Mouse (Mus musculus) myocyte (in vitro differentiated cells): ENCODE measurements around the gene Pcbp4. TPM values are rescaled to one million over a fixed set of nuclear protein-coding genes. Genes with fewer than 3 reads are reported as not detected.
A peak's percentile ranks its signal among the peaks of the same experiment; 100 is the strongest.

Experiments
- H3K27me3 ChIP-seq: one replicate; pipeline ENCODE4 v1.6.1; 2011; ENCODE audit not compliant: control insufficient read depth, insufficient read depth, insufficient read length
- H3K36me3 ChIP-seq: one replicate; pipeline ENCODE4 v1.6.1; 2011; ENCODE audit not compliant: control insufficient read depth, insufficient read depth
- H3K4me2 ChIP-seq: one replicate; pipeline ENCODE4 v1.6.1; 2011; ENCODE audit warnings: low read depth, control low read depth
- H3K4me3 ChIP-seq: one replicate; pipeline ENCODE4 v1.5.1; 2011; ENCODE audit warnings: mild to moderate bottlenecking, control low read depth, moderate library complexity
- H3K79me2 ChIP-seq: one replicate; pipeline ENCODE4 v1.6.1; 2011; ENCODE audit not compliant: control insufficient read depth, insufficient read depth
- H3ac ChIP-seq: one replicate; pipeline ENCODE4 v1.6.1; 2011; ENCODE audit not compliant: control insufficient read depth, insufficient read length
- CEBPB ChIP-seq: IDR thresholded peaks from 2 replicates; pipeline ENCODE4 v1.6.1; 2011; ENCODE audit warnings: mild to moderate bottlenecking, moderate library complexity; ENCODE audit not compliant: poor library complexity, insufficient read depth, severe bottlenecking
- E2F4 ChIP-seq: IDR thresholded peaks from one replicate; pipeline ENCODE4 v1.6.1; 2011; ENCODE audit warnings: mild to moderate bottlenecking, control low read depth, moderate library complexity; ENCODE audit not compliant: insufficient read depth
- MAX ChIP-seq: IDR thresholded peaks from one replicate; pipeline ENCODE4 v1.6.1; 2011; ENCODE audit warnings: low read depth, mild to moderate bottlenecking, control low read depth
- MYOD1 ChIP-seq, 3 experiments: IDR thresholded peaks; one replicate each; pipeline ENCODE4 v1.6.1; 2011; ENCODE audit warnings: control low read depth in 2 of 3, low read depth in 2 of 3, mild to moderate bottlenecking in 2 of 3, moderate library complexity in 1 of 3; ENCODE audit not compliant: insufficient read length in 2 of 3, control insufficient read depth in 1 of 3
- MYOG ChIP-seq, 3 experiments: IDR thresholded peaks; one replicate each; pipeline ENCODE4 v1.6.1; 2011; ENCODE audit warnings: control low read depth in 2 of 3, low read depth in 2 of 3, mild to moderate bottlenecking in 2 of 3; ENCODE audit not compliant: insufficient read length in 2 of 3, control insufficient read depth in 1 of 3, insufficient read depth in 1 of 3
- POLR2A ChIP-seq: IDR thresholded peaks from one replicate; pipeline ENCODE4 v1.6.1; 2011; ENCODE audit warnings: low read depth, mild to moderate bottlenecking, control low read depth, moderate library complexity; ENCODE audit not compliant: insufficient read length
- POLR2AphosphoS2 ChIP-seq: IDR thresholded peaks from one replicate; pipeline ENCODE4 v1.6.1; 2011; ENCODE audit warnings: low read depth, control low read depth; ENCODE audit not compliant: insufficient read length
- REST ChIP-seq: IDR thresholded peaks from one replicate; pipeline ENCODE4 v1.6.1; 2011; ENCODE audit warnings: mild to moderate bottlenecking, control low read depth, moderate library complexity; ENCODE audit not compliant: insufficient read depth, insufficient read length
- SRF ChIP-seq: IDR thresholded peaks from one replicate; pipeline ENCODE4 v1.6.1; 2011; ENCODE audit warnings: low read depth; ENCODE audit not compliant: control insufficient read depth, insufficient read length
- TCF12 ChIP-seq: IDR thresholded peaks from one replicate; pipeline ENCODE4 v1.6.1; 2011; ENCODE audit warnings: mild to moderate bottlenecking, control low read depth; ENCODE audit not compliant: poor library complexity, insufficient read depth, severe bottlenecking
- TCF3 ChIP-seq: IDR thresholded peaks from one replicate; pipeline ENCODE4 v1.6.1; 2011; ENCODE audit warnings: low read depth, control low read depth; ENCODE audit not compliant: insufficient read length
- USF1 ChIP-seq: IDR thresholded peaks from one replicate; pipeline ENCODE4 v1.6.1; 2011; ENCODE audit warnings: low read depth, mild to moderate bottlenecking, control low read depth, moderate library complexity
- polyA plus RNA-seq: library from polyadenylated mRNA; unstranded; fragments of >200 nt; fragmentation: generic; extraction: Trizol; gene quantifications from one replicate; pipeline ENCODE4 v1.2.1, GENCODE M21; 2012; ENCODE audit warnings: missing spikeins

Gene Pcbp4
- polyA plus RNA-seq, 1 experiment = 274 TPM

DNA sequence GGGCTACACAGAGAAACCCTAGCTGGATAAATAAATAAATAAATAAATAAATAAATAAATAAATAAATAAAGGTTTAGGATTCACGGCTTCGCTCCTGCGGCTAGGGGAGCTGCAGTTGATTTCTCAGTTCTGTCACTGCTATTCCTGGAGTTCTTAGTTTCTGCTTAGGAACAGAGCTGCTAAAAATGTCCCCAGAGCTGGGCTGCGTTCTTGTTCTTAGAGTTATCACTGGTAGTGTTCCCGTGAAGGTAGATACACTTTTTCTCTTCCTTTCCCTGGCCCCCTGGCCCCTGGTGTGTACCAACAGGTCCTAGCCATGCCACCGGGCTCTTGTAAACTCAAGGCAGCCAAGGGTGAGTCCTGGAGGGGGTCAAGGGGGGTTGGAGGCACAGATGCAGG lies 36.3 kb upstream of the Pcbp4 start:
- Histone ChIP-seq H3K4me3 (no peak overlapping the region), H3K79me2 (no peaks in the 10 kb centered on the region), H3K4me2 (no peak overlapping the region), H3ac (no peak overlapping the region), H3K27me3 (no peaks in the 10 kb centered on the region), H3K36me3 (no peaks in the 10 kb centered on the region)
- TF ChIP-seq SRF = no peak
- TF ChIP-seq POLR2A = no peak
- TF ChIP-seq REST = no peak
- TF ChIP-seq USF1 = no peak
- TF ChIP-seq MYOD1 (IDR thresholded peaks at IDR 0.05; ENCODE audit: control insufficient read depth in 1 of 3, insufficient read length in 2 of 3, low read depth in 2 of 3) = no peak
- TF ChIP-seq MAX = no peak

DNA sequence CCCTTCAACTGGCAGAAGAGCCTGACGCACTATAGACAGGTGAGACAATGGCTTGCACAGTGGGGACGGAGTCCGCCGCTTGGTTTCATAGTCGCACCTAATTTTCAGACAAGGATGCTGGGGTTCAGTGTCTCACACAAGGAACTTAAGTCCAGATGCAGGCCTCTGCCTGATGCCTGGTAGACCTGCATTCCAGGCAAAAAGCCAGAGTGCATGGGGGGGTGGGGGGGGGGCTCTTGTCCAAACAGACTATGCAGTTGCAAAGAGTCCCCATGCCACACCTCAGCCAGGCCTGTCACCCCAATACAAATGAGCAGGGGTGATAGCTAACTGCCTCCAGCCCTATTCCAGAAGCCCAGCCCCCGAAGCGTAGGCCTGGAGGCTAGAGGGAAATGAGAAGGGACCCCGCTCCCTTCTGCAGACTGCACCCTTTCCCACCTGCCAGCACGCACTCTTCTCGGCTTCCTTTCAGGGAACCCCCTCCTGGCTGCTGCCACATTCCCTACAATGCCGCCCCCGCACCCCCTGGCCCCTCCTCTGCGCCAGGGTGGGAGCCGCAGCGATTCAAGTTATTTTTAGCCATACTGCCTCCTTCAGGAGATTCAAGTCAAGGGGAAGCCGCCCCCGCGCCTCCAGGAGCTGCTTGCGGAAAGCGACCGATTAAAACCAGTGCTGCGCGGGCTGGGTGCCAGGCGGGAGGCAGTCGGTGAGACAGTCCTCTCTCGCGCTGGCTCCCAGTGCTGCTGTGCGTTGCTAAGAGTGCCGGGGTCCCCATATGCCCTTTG lies 35.1 kb upstream of the Pcbp4 start:
- H3K79me2 ChIP-seq = no peaks in the 10 kb centered on the region
- H3K27me3 ChIP-seq = no peaks in the 10 kb centered on the region
- H3K4me2 ChIP-seq = peak overlapping the region; percentile 58
- H3K4me3 ChIP-seq = no peak overlapping the region
- TF ChIP-seq POLR2A (no peak), MYOD1 (IDR thresholded peaks at IDR 0.05; ENCODE audit: control insufficient read depth in 1 of 3, insufficient read length in 2 of 3, low read depth in 2 of 3) (peak in 2 of 3 experiments; percentile 25 to 73), TCF3 (no peak), E2F4 (no peak), MAX (no peak), MYOG (IDR thresholded peaks at IDR 0.05; ENCODE audit: control insufficient read depth in 1 of 3, insufficient read depth in 1 of 3, insufficient read length in 2 of 3, low read depth in 2 of 3) (peak in 1 of 3 experiments; percentile 18)
- no peaks in the 10 kb centered on the region for H3K36me3 ChIP-seq
- H3ac ChIP-seq = no peak overlapping the region

DNA sequence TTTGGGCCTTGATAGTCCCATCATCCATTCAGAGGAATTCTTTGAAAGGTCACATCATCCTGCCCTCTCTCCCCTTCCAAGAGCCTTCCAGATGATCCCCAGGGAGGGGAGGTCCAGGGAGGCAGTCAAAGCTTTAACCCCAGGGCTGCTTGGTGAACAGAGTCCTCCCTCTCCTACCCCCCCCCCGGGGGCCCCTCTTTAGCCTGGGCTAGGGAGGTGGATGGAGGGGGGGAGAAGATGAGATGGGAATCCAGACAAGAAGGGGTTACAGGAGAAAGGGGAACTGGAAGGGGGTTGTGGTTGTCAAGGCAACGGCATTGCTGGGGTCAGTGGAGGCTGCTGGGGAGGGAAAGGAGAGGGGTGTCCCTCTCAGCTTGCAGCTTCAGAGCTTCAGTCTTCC lies 32.5 kb upstream of the Pcbp4 start:
- Histone ChIP-seq H3K36me3 (no peaks in the 10 kb centered on the region), H3K4me2 (no peak overlapping the region), H3K4me3 (no peak overlapping the region), H3K79me2 (no peaks in the 10 kb centered on the region), H3K27me3 (no peaks in the 10 kb centered on the region), H3ac (no peak overlapping the region)
- TF ChIP-seq E2F4 = no peak
- TF ChIP-seq CEBPB = no peak
- no peak for TF ChIP-seq MYOD1 (IDR thresholded peaks at IDR 0.05; ENCODE audit: control insufficient read depth in 1 of 3, insufficient read length in 2 of 3, low read depth in 2 of 3)
- no peak for TF ChIP-seq MYOG (IDR thresholded peaks at IDR 0.05; ENCODE audit: control insufficient read depth in 1 of 3, insufficient read depth in 1 of 3, insufficient read length in 2 of 3, low read depth in 2 of 3)
- no peak for TF ChIP-seq POLR2A
- TF ChIP-seq REST = no peak
- no peak for TF ChIP-seq MAX
- TF ChIP-seq TCF3 = no peak
- TF ChIP-seq TCF12 = no peak
- TF ChIP-seq POLR2AphosphoS2 = no peak
- TF ChIP-seq USF1 = no peak
- no peak for TF ChIP-seq SRF

DNA sequence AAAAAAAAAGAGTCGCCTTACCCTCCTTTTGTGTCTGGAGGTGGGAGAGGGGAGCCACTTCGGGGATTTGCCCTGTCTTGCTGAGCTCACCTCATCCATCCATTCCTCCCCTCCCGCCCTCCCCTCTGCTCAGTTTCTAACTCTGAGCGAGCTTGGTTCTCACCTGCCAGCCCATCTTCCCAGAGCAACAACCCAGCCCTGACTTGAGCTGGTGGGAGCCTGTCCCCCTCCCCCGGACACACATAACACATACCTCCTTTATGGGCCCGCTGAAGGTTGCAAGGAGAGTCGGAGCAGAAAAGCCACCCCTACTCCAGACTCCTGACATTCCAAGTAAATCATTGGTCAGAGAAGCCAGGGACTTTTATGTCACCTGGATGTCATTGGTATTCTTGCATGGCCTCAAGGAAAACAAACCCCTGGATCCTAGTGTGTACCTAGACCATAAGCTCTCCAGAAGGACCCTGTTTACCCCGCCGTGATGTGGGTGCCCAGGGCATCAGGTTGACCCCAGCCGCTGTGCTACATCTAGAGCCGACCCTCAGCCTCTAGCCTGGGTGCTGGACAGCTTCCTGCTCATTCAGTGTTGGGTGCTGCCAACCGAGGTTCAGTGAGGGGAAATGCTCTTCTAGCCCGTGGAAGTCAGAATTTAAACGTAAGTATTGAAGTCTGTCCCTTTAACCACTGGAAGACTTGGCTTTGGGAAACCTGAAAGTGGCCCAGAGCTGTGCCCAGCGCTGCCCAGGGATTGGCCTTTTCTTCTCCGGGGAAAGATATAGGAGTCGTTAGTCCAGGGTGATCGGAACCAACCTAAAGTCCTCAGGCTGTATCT lies 31.8 kb upstream of the Pcbp4 start:
- Histone ChIP-seq H3K36me3 (no peaks in the 10 kb centered on the region), H3K79me2 (no peaks in the 10 kb centered on the region), H3K4me2 (no peak overlapping the region), H3K4me3 (no peak overlapping the region), H3K27me3 (no peaks in the 10 kb centered on the region), H3ac (no peak overlapping the region)
- TF ChIP-seq USF1 = no peak
- TF ChIP-seq MYOD1 (IDR thresholded peaks at IDR 0.05; ENCODE audit: control insufficient read depth in 1 of 3, insufficient read length in 2 of 3, low read depth in 2 of 3) = no peak
- TF ChIP-seq MYOG (IDR thresholded peaks at IDR 0.05; ENCODE audit: control insufficient read depth in 1 of 3, insufficient read depth in 1 of 3, insufficient read length in 2 of 3, low read depth in 2 of 3) = no peak
- TF ChIP-seq REST = no peak

DNA sequence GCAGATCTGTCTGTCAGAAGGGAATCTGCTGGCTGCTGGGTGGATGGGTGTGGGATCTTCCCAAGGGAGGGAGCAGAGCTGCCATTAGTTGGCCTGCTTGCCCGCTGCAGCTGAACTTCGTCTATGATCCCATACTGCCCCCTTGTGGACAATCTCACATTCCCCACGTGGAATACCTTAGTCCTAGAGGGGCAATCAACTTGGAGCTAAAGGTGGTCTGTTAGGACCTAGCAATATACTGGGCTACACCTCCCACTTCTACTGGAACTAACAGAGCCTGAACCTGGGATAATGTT lies 31.3 kb upstream of the Pcbp4 start:
- Histone ChIP-seq H3K4me3 (no peak overlapping the region), H3K36me3 (no peaks in the 10 kb centered on the region), H3K4me2 (no peak overlapping the region), H3K27me3 (no peaks in the 10 kb centered on the region), H3K79me2 (no peaks in the 10 kb centered on the region), H3ac (no peak overlapping the region)
- no peak for TF ChIP-seq CEBPB
- no peak for TF ChIP-seq TCF12
- no peak for TF ChIP-seq E2F4
- no peak for TF ChIP-seq TCF3
- TF ChIP-seq POLR2AphosphoS2 = no peak
- no peak for TF ChIP-seq MAX
- TF ChIP-seq REST = no peak
- no peak for TF ChIP-seq MYOG (IDR thresholded peaks at IDR 0.05; ENCODE audit: control insufficient read depth in 1 of 3, insufficient read depth in 1 of 3, insufficient read length in 2 of 3, low read depth in 2 of 3)
- TF ChIP-seq USF1 = no peak
- TF ChIP-seq POLR2A = no peak
- TF ChIP-seq SRF = no peak
- no peak for TF ChIP-seq MYOD1 (IDR thresholded peaks at IDR 0.05; ENCODE audit: control insufficient read depth in 1 of 3, insufficient read length in 2 of 3, low read depth in 2 of 3)
